Mouse (Mus musculus) limb, embryonic 15.5 days (tissue): ENCODE measurements around the gene Ccdc62. TPM values are rescaled to one million over a fixed set of nuclear protein-coding genes. Genes with fewer than 3 reads are reported as not detected.

Source experiments
- ATAC-seq: fragments of 200-750 bp; cut with Nextera tagmentation; 2 replicates; pipeline ENCODE4 v1.8.0; 2017; ENCODE audit warnings: low read depth, moderate TSS enrichment; ENCODE audit not compliant: insufficient number of reproducible peaks, low FRiP score, low TSS enrichment
- H3K27ac ChIP-seq: fragments of 300-500 bp; sonication (generic); 2 replicates; pipeline ENCODE4 v1.5.1; 2015; ENCODE audit warnings: moderate library complexity, mild to moderate bottlenecking, inconsistent platforms
- H3K27me3 ChIP-seq: fragments of 300-500 bp; sonication (generic); 2 replicates; pipeline ENCODE4 v1.6.1; 2015; ENCODE audit warnings: inconsistent platforms
- H3K36me3 ChIP-seq: fragments of 300-500 bp; sonication (generic); 2 replicates; pipeline ENCODE4 v1.6.1; 2015; ENCODE audit warnings: inconsistent platforms
- H3K4me1 ChIP-seq: fragments of 300-500 bp; sonication (generic); 2 replicates; pipeline ENCODE4 v1.6.1; 2015; ENCODE audit warnings: inconsistent platforms
- H3K4me2 ChIP-seq: fragments of 300-500 bp; sonication (generic); 2 replicates; pipeline ENCODE4 v1.6.1; 2015; ENCODE audit warnings: mild to moderate bottlenecking, inconsistent platforms
- H3K4me3 ChIP-seq: fragments of 300-500 bp; sonication (generic); 2 replicates; pipeline ENCODE4 v1.5.1; 2015; ENCODE audit warnings: mild to moderate bottlenecking, inconsistent platforms
- H3K9ac ChIP-seq: fragments of 300-500 bp; sonication (generic); 2 replicates; pipeline ENCODE4 v1.6.1; 2015; ENCODE audit warnings: inconsistent platforms
- H3K9me3 ChIP-seq: fragments of 300-500 bp; sonication (generic); 2 replicates; pipeline ENCODE4 v1.6.1; 2016; ENCODE audit warnings: inconsistent platforms
- WGBS: fragments of 180-500 bp; shearing (Covaris S2); methylation state at CpG from one replicate; pipeline ENCODE4 v1.1.7; 2015; 5-methylcytosine and 5-hydroxymethylcytosine counted together
- polyA plus RNA-seq: library from polyadenylated mRNA; unstranded; fragments of >200 nt; fragmentation: Nextera tagmentation; extraction: Ambion mirVana; gene quantifications from 2 replicates; pipeline ENCODE4 v1.2.1, GENCODE M21; 2015

Gene Ccdc62
- polyA plus RNA-seq, 1 experiment from 2014 or later, result 6.4 TPM

GRCm38 (mm10) chr5:123996194-123996593 lies 65.7 kb downstream of the Ccdc62 start:
- Histone ChIP-seq H3K9me3 (no peaks in the 10 kb centered on the region), H3K4me1 (peaks cover 24% of the 10 kb centered on the region), H3K27ac (no peak overlapping the region), H3K36me3 (peaks cover 10% of the 10 kb centered on the region; the same call in 1 of the 2 replicates), H3K4me3 (no peak overlapping the region), H3K27me3 (no peaks in the 10 kb centered on the region), H3K4me2 (no peak overlapping the region), H3K9ac (no peak overlapping the region)
- ATAC-seq, result no peak
- WGBS, result 77% methylated on average over 10 of the region's 10 CpGs

- Histone ChIP-seq H3K4me1 (peaks cover 25% of the 10 kb centered on the region), H3K9ac (no peak overlapping the region), H3K4me2 (no peak overlapping the region), H3K36me3 (peaks cover 10% of the 10 kb centered on the region; the same call in 1 of the 2 replicates), H3K4me3 (no peak overlapping the region), H3K27ac (no peak overlapping the region), H3K27me3 (no peaks in the 10 kb centered on the region), H3K9me3 (no peaks in the 10 kb centered on the region)
- ATAC-seq, result no peak
- 84% methylated on average over 14 of the region's 14 CpGs for WGBS
These were observed 66.2 kb downstream of the Ccdc62 start for GRCm38 (mm10) chr5:123996695-123997094.

GRCm38 (mm10) chr5:123997211-123997751 lies 66.8 kb downstream of the Ccdc62 start:
- Histone ChIP-seq H3K4me3 (no peak overlapping the region), H3K4me1 (peaks cover 19% of the 10 kb centered on the region), H3K27me3 (no peaks in the 10 kb centered on the region), H3K36me3 (peaks cover 10% of the 10 kb centered on the region; the same call in 1 of the 2 replicates), H3K27ac (no peak overlapping the region; the same call in 1 of the 2 replicates), H3K4me2 (no peak overlapping the region), H3K9me3 (no peaks in the 10 kb centered on the region), H3K9ac (no peak overlapping the region)
- WGBS, result 80% methylated on average over 24 of the region's 24 CpGs
- no peak for ATAC-seq

GRCm38 (mm10) chr5:123997811-123998210 lies 67.3 kb downstream of the Ccdc62 start:
- ATAC-seq, result no peak
- Histone ChIP-seq H3K27ac (peak overlapping the region; percentile 4; the same call in 1 of the 2 replicates), H3K4me2 (no peak overlapping the region)

GRCm38 (mm10) chr5:123998370-123998769 lies 67.9 kb downstream of the Ccdc62 start:
- H3K36me3 ChIP-seq, result peaks cover 10% of the 10 kb centered on the region; the same call in 1 of the 2 replicates
- no peak overlapping the region for H3K4me2 ChIP-seq
- no peak overlapping the region for H3K4me3 ChIP-seq
- H3K9ac ChIP-seq, result no peak overlapping the region
- WGBS, result 83% methylated on average over 10 of the region's 10 CpGs
- H3K27me3 ChIP-seq, result no peaks in the 10 kb centered on the region
- H3K9me3 ChIP-seq, result no peaks in the 10 kb centered on the region
- no peak for ATAC-seq
- peaks cover 24% of the 10 kb centered on the region for H3K4me1 ChIP-seq
- H3K27ac ChIP-seq, result no peak overlapping the region

More at GRCm38 (mm10) chr5:123997811-123998210, 67.3 kb downstream of the Ccdc62 start:
- Histone ChIP-seq H3K4me1 (peaks cover 19% of the 10 kb centered on the region), H3K9me3 (no peaks in the 10 kb centered on the region), H3K9ac (no peak overlapping the region), H3K4me3 (no peak overlapping the region), H3K36me3 (peaks cover 10% of the 10 kb centered on the region; the same call in 1 of the 2 replicates), H3K27me3 (no peaks in the 10 kb centered on the region)
- 73% methylated on average over 16 of the region's 16 CpGs for WGBS

- H3K9me3 ChIP-seq, result no peaks in the 10 kb centered on the region
- 16% methylated on average over 7 of the region's 7 CpGs for WGBS
- H3K27me3 ChIP-seq, result no peaks in the 10 kb centered on the region
- H3K9ac ChIP-seq, result no peak overlapping the region
- peaks cover 29% of the 10 kb centered on the region for H3K36me3 ChIP-seq
- no peak overlapping the region for H3K27ac ChIP-seq
- no peak overlapping the region for H3K4me3 ChIP-seq
- H3K4me2 ChIP-seq, result no peak overlapping the region
- ATAC-seq, result peak; percentile 41
- peaks cover 26% of the 10 kb centered on the region for H3K4me1 ChIP-seq
These were observed 70.3 kb downstream of the Ccdc62 start for GRCm38 (mm10) chr5:124000824-124001223.

GRCm38 (mm10) chr5:124001274-124001673 lies 70.8 kb downstream of the Ccdc62 start:
- no peaks in the 10 kb centered on the region for H3K9me3 ChIP-seq
- no peak overlapping the region for H3K27ac ChIP-seq
- peaks cover 33% of the 10 kb centered on the region for H3K36me3 ChIP-seq
- H3K4me2 ChIP-seq, result no peak overlapping the region
- no peaks in the 10 kb centered on the region for H3K27me3 ChIP-seq
- no peak overlapping the region for H3K4me3 ChIP-seq
- no peak overlapping the region for H3K9ac ChIP-seq
- ATAC-seq, result no peak
- H3K4me1 ChIP-seq, result peaks cover 29% of the 10 kb centered on the region
- 71% methylated on average over 9 of the region's 9 CpGs for WGBS

GRCm38 (mm10) chr5:124002876-124003275 lies 72.4 kb downstream of the Ccdc62 start:
- 35% methylated on average over 2 of the region's 2 CpGs for WGBS
- H3K4me3 ChIP-seq, result no peak overlapping the region
- H3K4me1 ChIP-seq, result peaks cover 20% of the 10 kb centered on the region
- H3K9me3 ChIP-seq, result no peaks in the 10 kb centered on the region
- no peaks in the 10 kb centered on the region for H3K27me3 ChIP-seq
- H3K4me2 ChIP-seq, result no peak overlapping the region
- H3K27ac ChIP-seq, result peak overlapping the region; percentile 34; the same call in 1 of the 2 replicates
- H3K9ac ChIP-seq, result no peak overlapping the region
- H3K36me3 ChIP-seq, result peaks cover 46% of the 10 kb centered on the region
- no peak for ATAC-seq

GRCm38 (mm10) chr5:124003375-124003774 lies 72.9 kb downstream of the Ccdc62 start:
- Histone ChIP-seq H3K27me3 (no peaks in the 10 kb centered on the region), H3K36me3 (peaks cover 51% of the 10 kb centered on the region), H3K27ac (peak overlapping the region; percentile 34; the same call in 1 of the 2 replicates), H3K4me1 (peaks cover 19% of the 10 kb centered on the region), H3K4me3 (no peak overlapping the region), H3K4me2 (no peak overlapping the region), H3K9ac (no peak overlapping the region), H3K9me3 (no peaks in the 10 kb centered on the region)
- 56% methylated on average over 4 of the region's 4 CpGs for WGBS
- ATAC-seq, result no peak

- peaks cover 19% of the 10 kb centered on the region for H3K4me1 ChIP-seq
- no peak overlapping the region for H3K9ac ChIP-seq
- no peaks in the 10 kb centered on the region for H3K27me3 ChIP-seq
- H3K4me2 ChIP-seq, result no peak overlapping the region
- peaks cover 62% of the 10 kb centered on the region for H3K36me3 ChIP-seq
- no peak for ATAC-seq
- no peaks in the 10 kb centered on the region for H3K9me3 ChIP-seq
- WGBS, result 87% methylated on average over 17 of the region's 17 CpGs
- no peak overlapping the region for H3K27ac ChIP-seq
- H3K4me3 ChIP-seq, result no peak overlapping the region
These were observed 74.1 kb downstream of the Ccdc62 start for GRCm38 (mm10) chr5:124004356-124005150.

GRCm38 (mm10) chr5:124005151-124005500 lies 74.6 kb downstream of the Ccdc62 start:
- H3K9me3 ChIP-seq, result no peaks in the 10 kb centered on the region
- ATAC-seq, result no peak
- H3K27me3 ChIP-seq, result no peaks in the 10 kb centered on the region
- H3K36me3 ChIP-seq, result peaks cover 63% of the 10 kb centered on the region
- H3K27ac ChIP-seq, result no peak overlapping the region
- no peak overlapping the region for H3K4me2 ChIP-seq
- 85% methylated on average over 15 of the region's 15 CpGs for WGBS
- H3K9ac ChIP-seq, result no peak overlapping the region
- peaks cover 19% of the 10 kb centered on the region for H3K4me1 ChIP-seq
- H3K4me3 ChIP-seq, result no peak overlapping the region

- H3K9ac ChIP-seq, result no peak overlapping the region
- WGBS, result 71% methylated on average over 11 of the region's 11 CpGs
- H3K4me1 ChIP-seq, result peaks cover 22% of the 10 kb centered on the region
- H3K27ac ChIP-seq, result no peak overlapping the region
- no peak overlapping the region for H3K4me2 ChIP-seq
- no peaks in the 10 kb centered on the region for H3K9me3 ChIP-seq
- H3K4me3 ChIP-seq, result no peak overlapping the region
- ATAC-seq, result no peak
- no peaks in the 10 kb centered on the region for H3K27me3 ChIP-seq
- H3K36me3 ChIP-seq, result peaks cover 64% of the 10 kb centered on the region
These were observed 75.1 kb downstream of the Ccdc62 start for GRCm38 (mm10) chr5:124005591-124005990.
